In the genomic region with DNA sequence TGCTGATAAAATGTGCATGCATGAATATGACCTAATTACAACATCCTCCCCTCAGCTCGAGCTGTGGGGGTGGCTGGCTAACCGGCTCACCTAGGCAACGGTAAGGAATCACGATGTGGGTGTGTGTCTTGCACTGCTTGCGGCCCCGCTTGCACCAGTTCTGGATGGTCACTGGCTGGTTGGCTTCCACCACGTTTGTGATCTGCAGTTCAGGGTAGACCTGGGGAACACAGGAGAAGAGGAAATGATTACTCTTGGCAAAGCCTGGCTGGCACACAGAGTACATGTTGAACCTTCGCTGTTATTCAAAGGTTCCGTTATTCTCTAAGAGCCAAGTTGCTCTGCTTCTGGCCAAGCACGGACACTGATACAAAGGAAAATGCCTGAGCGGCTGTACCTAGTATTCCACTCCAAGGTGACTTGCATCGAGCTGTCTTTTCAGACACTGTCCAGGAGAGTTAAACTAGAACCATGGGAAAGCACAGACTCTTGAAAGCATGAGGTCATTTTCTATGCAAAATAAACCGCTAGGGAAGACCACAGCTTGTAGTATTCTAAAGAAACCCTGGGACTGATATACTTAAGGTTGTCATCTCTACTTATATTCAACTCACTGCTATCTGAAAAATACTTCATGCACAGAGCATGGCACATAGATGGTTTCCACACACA, we compare ENCODE assay signal across 14 mouse cellular contexts.
DNase-seq lines count a peak whose midpoint lies in the region; ATAC-seq and TF ChIP-seq lines count a peak whose summit lies in the region.
"Had no signal": no experiment of that assay in that cellular context is flagged by ENCODE, and none has a peak within 500 bp of the region (broad histone marks: within the 10 kb centered on the region; RNA-seq: fewer than 3 reads in every experiment).

No protein-coding gene starts in this region.

- no peaks in the 10 kb centered on the region for H3K9me3 ChIP-seq in heart, embryonic 13.5 days
- H3K9me3 ChIP-seq: embryonic facial prominence, embryonic 15.5 days; kidney, embryonic 15.5 days; limb, embryonic 15.5 days had no signal

- H3K4me1 ChIP-seq in heart, embryonic 13.5 days, result peaks cover 64% of the 10 kb centered on the region

- no peak overlapping the region for H3K9ac ChIP-seq in heart, embryonic 13.5 days
- H3K9ac ChIP-seq: embryonic facial prominence, embryonic 15.5 days; kidney, embryonic 15.5 days; limb, embryonic 15.5 days; liver, postnatal 0 days had no signal

- no peak for ATAC-seq in heart, embryonic 13.5 days (ENCODE audit: extremely low read depth, insufficient number of reproducible peaks, low FRiP score, low TSS enrichment)
- ATAC-seq in granulocyte monocyte progenitor cell, adult 5-6 weeks (replicated peaks; ENCODE audit: poor library complexity, severe bottlenecking), result 0 out of 2 replicates have a peak, but pooled peaks have one; percentile 9
- ATAC-seq in megakaryocyte progenitor cell, adult 5-6 weeks (replicated peaks; ENCODE audit: poor library complexity), result no peak
- ATAC-seq: liver, postnatal 0 days had no signal

- DNase-seq in heart, postnatal 4 days, result no peak
- no peak for DNase-seq in layer of hippocampus, adult 2 months (ENCODE audit: low spot score in 2 of 2)
- DNase-seq in layer of hippocampus, adult 9-10 months (ENCODE audit: low spot score), result no peak
- peak; percentile 69 to 73 for DNase-seq in cerebellum, adult 18-20 months
- DNase-seq: heart, adult 18-20 months; liver, postnatal 0 days; lung, postnatal 4 days; midbrain, embryonic 14.5 days had no signal

- H3K27me3 ChIP-seq in heart, embryonic 13.5 days (replicated peaks), result no peaks in the 10 kb centered on the region
- H3K27me3 ChIP-seq: embryonic facial prominence, embryonic 15.5 days; kidney, embryonic 15.5 days; limb, embryonic 15.5 days had no signal

- WGBS in heart, embryonic 13.5 days, result 69% methylated on average over 13 of the region's 13 CpGs

- no peak overlapping the region; the same call in 1 of the 2 replicates for H3K4me2 ChIP-seq in heart, embryonic 13.5 days
- H3K4me2 ChIP-seq: embryonic facial prominence, embryonic 15.5 days; kidney, embryonic 15.5 days; limb, embryonic 15.5 days had no signal

- no peak overlapping the region for H3K4me3 ChIP-seq in heart, embryonic 13.5 days
- no peak overlapping the region for H3K4me3 ChIP-seq in layer of hippocampus, adult 2 months
- H3K4me3 ChIP-seq: embryonic facial prominence, embryonic 15.5 days; kidney, embryonic 15.5 days; limb, embryonic 15.5 days had no signal

- TF ChIP-seq CTCF in layer of hippocampus, adult 2 months (conservative IDR thresholded peaks at IDR 0.05), result no peak

- H3K36me3 ChIP-seq in heart, embryonic 13.5 days, result peaks cover 29% of the 10 kb centered on the region
- H3K36me3 ChIP-seq: embryonic facial prominence, embryonic 15.5 days had no signal

- peak overlapping the region; percentile 62; the same call in 1 of the 2 replicates for H3K27ac ChIP-seq in heart, embryonic 13.5 days (replicated peaks)
- H3K27ac ChIP-seq in layer of hippocampus, adult 2 months, result peak overlapping the region; percentile 4; the same call in 1 of the 2 replicates
- H3K27ac ChIP-seq: embryonic facial prominence, embryonic 15.5 days; kidney, embryonic 15.5 days; limb, embryonic 15.5 days had no signal

Comparison
In these comparisons a context has a peak if more than half of its experiments do, and no peak if none do; other contexts are left out.
1. DNase-seq: peak in cerebellum, adult 18-20 months (2 of 2); none in heart, postnatal 4 days (single experiment), layer of hippocampus, adult 2 months (0 of 2) and layer of hippocampus, adult 9-10 months (single experiment).